28 mouse cellular contexts compared by ENCODE assay signal in the genomic region with DNA sequence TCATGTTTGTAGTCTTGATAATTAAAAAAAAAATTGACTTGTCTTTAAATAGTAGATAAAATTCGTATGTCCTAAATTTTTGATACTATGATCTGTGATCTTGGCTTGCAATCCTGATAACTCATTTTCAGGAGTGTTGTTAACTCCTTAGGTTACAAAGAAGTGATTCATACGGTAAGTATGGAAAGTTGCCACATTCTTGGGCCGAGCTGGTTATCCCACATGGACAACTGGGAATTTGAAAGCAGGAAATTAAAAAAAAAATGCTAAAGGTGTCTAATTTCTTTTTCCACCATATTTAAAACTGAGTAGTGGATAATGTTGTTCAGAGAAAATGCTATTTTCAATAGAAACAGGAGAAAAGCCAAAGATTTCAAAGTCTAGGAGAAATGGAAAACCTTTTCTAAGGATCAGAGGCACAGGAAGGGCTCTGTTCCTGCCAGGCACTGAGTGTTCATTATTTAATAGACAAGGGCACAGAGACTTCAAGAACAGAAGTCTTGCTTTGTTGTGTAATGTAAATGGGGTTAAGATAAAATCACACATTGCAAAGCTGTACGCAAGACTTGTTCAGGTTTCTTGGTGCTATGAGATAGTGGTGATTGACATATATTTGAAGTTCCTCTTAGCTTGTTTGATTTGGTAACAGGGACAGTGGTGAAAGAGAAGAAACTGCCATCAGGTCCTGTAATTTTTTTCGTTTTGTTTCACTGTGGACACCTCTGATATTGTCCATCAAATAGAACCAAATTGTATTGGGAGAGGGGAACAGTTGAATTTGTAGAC. TPM values are rescaled to one million over a fixed set of nuclear protein-coding genes. Genes with fewer than 3 reads are reported as not detected.
A peak's percentile ranks its signal among the peaks of the same experiment; 100 is the strongest.
DNase-seq lines count a peak whose midpoint lies in the region; ATAC-seq and TF ChIP-seq lines count a peak whose summit lies in the region.
"Had no signal": no experiment of that assay in that cellular context is flagged by ENCODE, and none has a peak within 500 bp of the region (broad histone marks: within the 10 kb centered on the region; RNA-seq: fewer than 3 reads in every experiment).

No protein-coding gene starts in this region.

- WGBS in midbrain, embryonic 11.5 days: 77% methylated on average over 5 of the region's 5 CpGs
- WGBS in midbrain, embryonic 13.5 days: 80% methylated on average over 5 of the region's 5 CpGs
- WGBS in limb, embryonic 13.5 days: 55% methylated on average over 5 of the region's 5 CpGs
- WGBS in forebrain, postnatal 0 days: 69% methylated on average over 5 of the region's 5 CpGs

- no peak for TF ChIP-seq POLR2A in myocyte (IDR thresholded peaks at IDR 0.05; ENCODE audit: insufficient read length, low read depth)

- no peaks in the 10 kb centered on the region for H3K4me1 ChIP-seq in midbrain, embryonic 11.5 days (ENCODE audit: control insufficient read depth, insufficient read depth, low read length)
- no peaks in the 10 kb centered on the region for H3K4me1 ChIP-seq in midbrain, embryonic 13.5 days (replicated peaks)
- H3K4me1 ChIP-seq in limb, embryonic 13.5 days: peaks cover 18% of the 10 kb centered on the region
- no peaks in the 10 kb centered on the region for H3K4me1 ChIP-seq in forebrain, postnatal 0 days (ENCODE audit: insufficient read depth)
- H3K4me1 ChIP-seq: embryonic facial prominence, embryonic 12.5 days; heart, embryonic 10.5 days; hindbrain, embryonic 12.5 days had no signal

- H3K9ac ChIP-seq in midbrain, embryonic 11.5 days (ENCODE audit: low read length): no peak overlapping the region
- no peak overlapping the region for H3K9ac ChIP-seq in midbrain, embryonic 13.5 days (replicated peaks)
- no peak overlapping the region for H3K9ac ChIP-seq in limb, embryonic 13.5 days
- H3K9ac ChIP-seq in forebrain, postnatal 0 days: no peak overlapping the region
- H3K9ac ChIP-seq: embryonic facial prominence, embryonic 12.5 days; forebrain, embryonic 13.5 days; hindbrain, embryonic 12.5 days had no signal

- H3ac ChIP-seq in myocyte (ENCODE audit: control insufficient read depth, insufficient read length): no peak overlapping the region

- no peaks in the 10 kb centered on the region for H3K9me3 ChIP-seq in midbrain, embryonic 11.5 days (ENCODE audit: control insufficient read depth, low read length)
- H3K9me3 ChIP-seq in midbrain, embryonic 13.5 days: no peaks in the 10 kb centered on the region
- no peaks in the 10 kb centered on the region for H3K9me3 ChIP-seq in limb, embryonic 13.5 days
- no peaks in the 10 kb centered on the region for H3K9me3 ChIP-seq in forebrain, postnatal 0 days (ENCODE audit: low read length)
- H3K9me3 ChIP-seq: embryonic facial prominence, embryonic 12.5 days; forebrain, embryonic 13.5 days; G1E; heart, embryonic 10.5 days; hindbrain, embryonic 12.5 days had no signal

- peak; percentile 64 for DNase-seq in midbrain, embryonic 11.5 days (ENCODE audit: low spot score, missing footprints)
- DNase-seq in cerebellum, postnatal 4 days (ENCODE audit: low spot score in 2 of 2): no peak
- no peak for DNase-seq in heart, adult 9 months (ENCODE audit: low spot score in 2 of 2)
- no peak for DNase-seq in forebrain, postnatal 0 days
- DNase-seq: adrenal gland, postnatal 14 days; B cell, adult 2 months; cerebellum, adult 11-12 months; cerebellum, adult 9-10 months; cerebellum, postnatal 36 days; gastrocnemius, adult 2 months; gastrocnemius, postnatal 25 days; heart, adult 11 months; heart, postnatal 10 days; heart, postnatal 4 days had no signal

- no peaks in the 10 kb centered on the region for H3K36me3 ChIP-seq in midbrain, embryonic 11.5 days (ENCODE audit: control insufficient read depth, insufficient read depth, low read length)
- H3K36me3 ChIP-seq in midbrain, embryonic 13.5 days: no peaks in the 10 kb centered on the region
- no peaks in the 10 kb centered on the region for H3K36me3 ChIP-seq in limb, embryonic 13.5 days
- H3K36me3 ChIP-seq in myocyte (ENCODE audit: control insufficient read depth, insufficient read depth): no peaks in the 10 kb centered on the region
- no peaks in the 10 kb centered on the region for H3K36me3 ChIP-seq in forebrain, postnatal 0 days (ENCODE audit: insufficient read depth)
- H3K36me3 ChIP-seq: embryonic facial prominence, embryonic 12.5 days; G1E; heart, embryonic 10.5 days; hindbrain, embryonic 12.5 days had no signal

- no peak overlapping the region for H3K4me3 ChIP-seq in midbrain, embryonic 11.5 days (ENCODE audit: low read depth, low read length)
- H3K4me3 ChIP-seq in midbrain, embryonic 13.5 days (replicated peaks): no peak overlapping the region
- H3K4me3 ChIP-seq in limb, embryonic 13.5 days: no peak overlapping the region
- H3K4me3 ChIP-seq in myocyte: no peak overlapping the region
- H3K4me3 ChIP-seq in forebrain, postnatal 0 days (ENCODE audit: low read depth, low read length): no peak overlapping the region
- H3K4me3 ChIP-seq: embryonic facial prominence, embryonic 12.5 days; forebrain, embryonic 13.5 days; gastrocnemius, adult 2 months; heart, embryonic 10.5 days; hindbrain, embryonic 12.5 days had no signal

- no peak overlapping the region for H3K4me2 ChIP-seq in midbrain, embryonic 11.5 days
- H3K4me2 ChIP-seq in midbrain, embryonic 13.5 days (replicated peaks): no peak overlapping the region
- no peak overlapping the region for H3K4me2 ChIP-seq in limb, embryonic 13.5 days (replicated peaks)
- H3K4me2 ChIP-seq in myocyte (ENCODE audit: low read depth): peak overlapping the region; percentile 19
- no peak overlapping the region for H3K4me2 ChIP-seq in forebrain, postnatal 0 days (ENCODE audit: low read depth)
- H3K4me2 ChIP-seq: embryonic facial prominence, embryonic 12.5 days; forebrain, embryonic 13.5 days; hindbrain, embryonic 12.5 days had no signal

- no peak for TF ChIP-seq CTCF in forebrain, postnatal 0 days (IDR thresholded peaks at IDR 0.05; ENCODE audit: low read depth)

- no peak overlapping the region for H3K27ac ChIP-seq in midbrain, embryonic 11.5 days (ENCODE audit: low read depth, low read length)
- no peak overlapping the region for H3K27ac ChIP-seq in midbrain, embryonic 13.5 days
- peak overlapping the region; percentile 52; the same call in 1 of the 2 replicates for H3K27ac ChIP-seq in limb, embryonic 13.5 days
- no peak overlapping the region for H3K27ac ChIP-seq in forebrain, postnatal 0 days (ENCODE audit: low read depth, low read length)
- H3K27ac ChIP-seq: embryonic facial prominence, embryonic 12.5 days; forebrain, embryonic 13.5 days; gastrocnemius, adult 2 months; heart, embryonic 10.5 days; hindbrain, embryonic 12.5 days had no signal

- ATAC-seq in midbrain, embryonic 11.5 days (ENCODE audit: low FRiP score): no peak
- ATAC-seq in midbrain, embryonic 13.5 days: no peak
- ATAC-seq in common myeloid progenitor, adult 5-6 weeks (replicated peaks; ENCODE audit: low read depth, poor library complexity, severe bottlenecking): peak; percentile 72
- no peak for ATAC-seq in limb, embryonic 13.5 days (ENCODE audit: low FRiP score, low read depth)
- ATAC-seq in forebrain, postnatal 0 days: no peak
- ATAC-seq: activated CD4-positive, CD25-positive, alpha-beta regulatory T cell, adult 4 months; CD4-positive, CD25-positive, alpha-beta regulatory T cell, adult 4 months; forebrain, embryonic 13.5 days; hindbrain, embryonic 16.5 days; inflammation-experienced regulatory T-cells, adult 6 months; Patski had no signal

- no peaks in the 10 kb centered on the region for H3K27me3 ChIP-seq in midbrain, embryonic 11.5 days (ENCODE audit: control insufficient read depth, insufficient read depth, low read length)
- H3K27me3 ChIP-seq in midbrain, embryonic 13.5 days: no peaks in the 10 kb centered on the region
- no peaks in the 10 kb centered on the region for H3K27me3 ChIP-seq in limb, embryonic 13.5 days
- H3K27me3 ChIP-seq in myocyte (ENCODE audit: control insufficient read depth, insufficient read depth, insufficient read length): no peaks in the 10 kb centered on the region
- no peaks in the 10 kb centered on the region for H3K27me3 ChIP-seq in forebrain, postnatal 0 days (ENCODE audit: insufficient read depth, low read length)
- H3K27me3 ChIP-seq: embryonic facial prominence, embryonic 12.5 days; forebrain, embryonic 13.5 days; hindbrain, embryonic 12.5 days; Patski had no signal

- no peaks in the 10 kb centered on the region for H3K79me2 ChIP-seq in myocyte (ENCODE audit: control insufficient read depth, insufficient read depth)

TF ChIP-seq in myocyte, 11 proteins besides CTCF, POLR2A, EP300 and RAD21:
- TF ChIP-seq TCF12 (IDR thresholded peaks at IDR 0.05; ENCODE audit: insufficient read depth, poor library complexity, severe bottlenecking) (peak; percentile 38), USF1 (IDR thresholded peaks at IDR 0.05; ENCODE audit: low read depth) (no peak), CEBPB (IDR thresholded peaks at IDR 0.05; ENCODE audit: insufficient read depth, poor library complexity, severe bottlenecking) (0 out of 2 replicates have a peak, but pooled peaks have one; percentile 44), MYOG (IDR thresholded peaks at IDR 0.05; ENCODE audit: control insufficient read depth in 1 of 3, insufficient read depth in 1 of 3, insufficient read length in 2 of 3, low read depth in 2 of 3) (peak in 1 of 3 experiments; percentile 3)

RNA-seq across cellular contexts. Expression of gene Unc5c, which starts 46.4 kb away (rescaled TPM):
- polyA plus RNA-seq in midbrain, embryonic 11.5 days (2014; fragmentation: Nextera tagmentation; extraction: Ambion mirVana): 8.2 and 8.9 TPM in 2 replicates
- polyA plus RNA-seq in midbrain, embryonic 13.5 days (2015; fragmentation: Nextera tagmentation; extraction: Ambion mirVana): 9.9 and 11.2 TPM in 2 replicates
- total RNA-seq in common myeloid progenitor, adult 5-6 weeks (2017): not detected in 2 replicates
- polyA plus RNA-seq in limb, embryonic 13.5 days (2015; fragmentation: Nextera tagmentation; extraction: Ambion mirVana): 31.5 and 31.6 TPM in 2 replicates
- polyA plus RNA-seq in myocyte (2012; fragmentation: generic; extraction: Trizol): 1.00 TPM
- 28.3 and 30.6 TPM in 2 replicates for total RNA-seq in forebrain, postnatal 0 days (2014; rRNA removed)
- 5.5 and 9.2 TPM in 2 replicates for polyA plus RNA-seq in forebrain, postnatal 0 days (2015; fragmentation: Nextera tagmentation; extraction: Ambion mirVana)
- total RNA-seq: gastrocnemius, adult 2 months; gastrocnemius, postnatal 25 days had no signal
- polyA plus RNA-seq: activated CD4-positive, CD25-positive, alpha-beta regulatory T cell, adult 4 months; G1E; inflammation-experienced regulatory T-cells, adult 6 months had no signal
